Mouse (Mus musculus) forebrain, embryonic 11.5 days (tissue): ENCODE data around the gene Dll3. TPM values are rescaled to one million over a fixed set of nuclear protein-coding genes. Genes with fewer than 3 reads are reported as not detected.

Experiments used
- ATAC-seq: fragments of 200-750 bp; cut with Nextera tagmentation; replicated peaks from 2 replicates; pipeline ENCODE4 v1.8.0; 2017; ENCODE audit warnings: moderate TSS enrichment; ENCODE audit not compliant: low FRiP score
- DNase-seq: peaks from one replicate; pipeline ENCODE4 v3.0.0-alpha.2; 2017; ENCODE audit warnings: low spot score
- H3K27ac ChIP-seq: fragments of 300-500 bp; sonication (generic); 2 replicates; pipeline ENCODE4 v1.5.1; 2014; ENCODE audit warnings: low read depth, low read length
- H3K27me3 ChIP-seq: fragments of 300-500 bp; sonication (generic); 2 replicates; pipeline ENCODE4 v1.6.1; 2014; ENCODE audit warnings: mild to moderate bottlenecking, low read length, mixed read lengths; ENCODE audit not compliant: control insufficient read depth, insufficient read depth
- H3K36me3 ChIP-seq: fragments of 300-500 bp; sonication (generic); 2 replicates; pipeline ENCODE4 v1.6.1; 2014; ENCODE audit warnings: mild to moderate bottlenecking, low read length, moderate library complexity, mixed read lengths; ENCODE audit not compliant: control insufficient read depth, insufficient read depth
- H3K4me1 ChIP-seq: fragments of 300-500 bp; sonication (generic); replicated peaks from 2 replicates; pipeline ENCODE4 v1.6.1; 2014; ENCODE audit warnings: low read length, mixed read lengths; ENCODE audit not compliant: control insufficient read depth, insufficient read depth
- H3K4me2 ChIP-seq: fragments of 300-500 bp; sonication (generic); 2 replicates; pipeline ENCODE4 v1.6.1; 2014; ENCODE audit warnings: low read depth, mild to moderate bottlenecking, low read length, moderate library complexity, mixed read lengths; ENCODE audit not compliant: severe bottlenecking
- H3K4me3 ChIP-seq: fragments of 300-500 bp; sonication (generic); 2 replicates; pipeline ENCODE4 v1.5.1; 2014; ENCODE audit warnings: low read depth, low read length
- H3K9ac ChIP-seq: fragments of 300-500 bp; sonication (generic); 2 replicates; pipeline ENCODE4 v1.6.1; 2014; ENCODE audit warnings: low read length
- H3K9me3 ChIP-seq: fragments of 300-500 bp; sonication (generic); 2 replicates; pipeline ENCODE4 v1.6.1; 2016; ENCODE audit warnings: low read length, mixed read lengths; ENCODE audit not compliant: control insufficient read depth
- WGBS: fragments of 180-500 bp; shearing (Covaris S2); extraction: QIAGEN DNeasy Blood & Tissue Kit; methylation state at CpG from one replicate; pipeline ENCODE4 v1.1.7; 2014; 5-methylcytosine and 5-hydroxymethylcytosine counted together
- polyA plus RNA-seq: library from polyadenylated mRNA; unstranded; fragments of >200 nt; fragmentation: Nextera tagmentation; extraction: Ambion mirVana; gene quantifications from 2 replicates; pipeline ENCODE4 v1.2.1, GENCODE M21; 2014

The Dll3 gene
- 43.6 and 50.5 TPM in 2 replicates for polyA plus RNA-seq

DNA sequence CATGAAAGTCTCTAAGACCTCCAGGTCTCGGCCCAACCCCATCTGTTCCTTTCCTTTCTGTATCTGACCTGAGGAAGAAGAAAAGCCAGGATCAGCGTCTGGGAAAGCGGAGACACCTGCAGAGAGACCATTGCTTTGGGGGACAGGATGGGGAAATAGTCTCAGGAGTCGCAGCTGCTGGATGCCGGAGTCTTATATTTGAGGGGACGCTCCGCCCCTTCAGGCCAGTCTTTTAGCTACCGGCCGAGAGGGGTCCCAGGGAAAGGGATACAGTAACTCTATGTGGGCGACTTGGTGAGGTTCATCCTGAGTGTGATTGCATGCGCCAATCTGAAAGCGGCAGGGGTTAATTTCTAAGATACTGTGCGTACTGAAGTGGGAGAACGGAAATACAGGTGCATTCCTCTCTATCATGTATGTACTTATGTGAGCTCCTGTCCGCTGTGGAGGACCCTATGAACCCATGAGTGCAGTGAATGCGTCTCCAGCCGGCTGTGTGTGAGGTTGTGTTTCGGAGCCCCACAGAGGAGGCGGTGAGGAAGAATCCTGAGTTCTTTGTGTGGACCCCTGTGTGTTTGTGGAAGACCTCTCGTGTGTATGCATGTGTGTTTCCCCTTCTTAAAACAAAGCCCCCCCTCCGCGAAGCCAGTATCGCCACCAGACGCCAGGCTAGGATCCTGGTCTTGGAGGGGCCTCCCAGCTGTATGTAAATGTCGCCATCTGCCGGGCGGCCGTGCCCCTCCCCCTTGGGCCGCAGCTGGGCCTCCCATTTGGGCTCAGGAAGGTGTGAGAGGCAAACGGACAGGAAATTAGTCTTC, at the start of gene Dll3:
TSS of gene Dll3 (minus strand) at position 623 of the 818 bp plus-strand sequence.
- H3K9me3 ChIP-seq, result no peaks in the 10 kb centered on the region
- H3K4me1 ChIP-seq, result peaks cover 13% of the 10 kb centered on the region
- H3K4me2 ChIP-seq, result peak within 1 kb of the TSS; percentile 50
- WGBS, result 2% methylated on average over 29 of the region's 30 CpGs
- H3K27ac ChIP-seq, result peak within 1 kb of the TSS; percentile 87
- peak; percentile 82 for ATAC-seq
- peak; percentile 90 for DNase-seq
- H3K36me3 ChIP-seq, result peaks cover 12% of the 10 kb centered on the region
- H3K27me3 ChIP-seq, result peaks cover 30% of the 10 kb centered on the region
- peak within 1 kb of the TSS; percentile 44 for H3K4me3 ChIP-seq
- peak within 1 kb of the TSS; percentile 74 for H3K9ac ChIP-seq

DNA sequence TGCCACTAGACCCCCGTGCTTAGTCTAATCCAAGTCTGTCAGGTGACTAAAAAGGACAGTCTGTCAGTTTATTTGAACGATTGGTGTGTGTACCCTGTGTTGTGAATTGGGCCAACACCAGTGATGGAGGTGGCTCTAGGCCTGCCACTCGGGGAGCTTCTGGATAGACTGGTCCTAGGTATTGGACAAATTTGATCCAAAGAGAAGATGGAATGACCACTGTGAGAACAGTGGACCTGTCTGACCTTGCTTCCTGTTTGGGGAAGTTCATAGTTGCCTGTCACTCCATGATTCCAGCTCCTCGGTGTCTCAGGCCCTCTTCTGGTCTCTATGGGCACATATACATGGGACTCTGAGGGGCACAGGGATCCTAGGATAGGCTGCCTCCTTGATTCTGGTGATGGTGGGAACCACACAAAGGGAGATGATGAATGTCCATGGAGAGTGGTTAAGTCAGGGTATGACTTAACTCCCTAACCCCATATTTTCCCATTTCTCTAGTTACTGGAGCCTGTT, 49.7 kb upstream of the Dll3 start:
- DNase-seq, result no peak
- WGBS, result 43% methylated on average over 4 of the region's 4 CpGs
- peak overlapping the region; percentile 93 for H3K4me3 ChIP-seq
- H3K4me1 ChIP-seq, result peaks cover 9% of the 10 kb centered on the region
- peak overlapping the region; percentile 70 for H3K4me2 ChIP-seq
- H3K9me3 ChIP-seq, result no peaks in the 10 kb centered on the region
- no peak for ATAC-seq
- H3K27me3 ChIP-seq, result no peaks in the 10 kb centered on the region
- peaks cover 9% of the 10 kb centered on the region for H3K36me3 ChIP-seq
- H3K27ac ChIP-seq, result no peak overlapping the region
- H3K9ac ChIP-seq, result peak overlapping the region; percentile 85

- H3K4me2 ChIP-seq, result peak within 1 kb of the TSS; percentile 70
- H3K27ac ChIP-seq, result peak within 1 kb of the TSS; percentile 48; the same call in 1 of the 2 replicates
- ATAC-seq (peak; percentile 94), DNase-seq (peak; percentile 99)
- no peaks in the 10 kb centered on the region for H3K9me3 ChIP-seq
- no peaks in the 10 kb centered on the region for H3K27me3 ChIP-seq
- WGBS, result under 1% methylated on average over 44 of the region's 50 CpGs
- H3K4me3 ChIP-seq, result peak within 1 kb of the TSS; percentile 93
- H3K9ac ChIP-seq, result peak within 1 kb of the TSS; percentile 85
- H3K4me1 ChIP-seq, result peaks cover 9% of the 10 kb centered on the region
- H3K36me3 ChIP-seq, result peaks cover 9% of the 10 kb centered on the region
Measured at GRCm38 (mm10) chr7:28350155-28350883, 48.3 kb upstream of the Dll3 start, which contains the start of gene Rps16. Rps16 (plus strand) TSS chr7:28350652.

DNA sequence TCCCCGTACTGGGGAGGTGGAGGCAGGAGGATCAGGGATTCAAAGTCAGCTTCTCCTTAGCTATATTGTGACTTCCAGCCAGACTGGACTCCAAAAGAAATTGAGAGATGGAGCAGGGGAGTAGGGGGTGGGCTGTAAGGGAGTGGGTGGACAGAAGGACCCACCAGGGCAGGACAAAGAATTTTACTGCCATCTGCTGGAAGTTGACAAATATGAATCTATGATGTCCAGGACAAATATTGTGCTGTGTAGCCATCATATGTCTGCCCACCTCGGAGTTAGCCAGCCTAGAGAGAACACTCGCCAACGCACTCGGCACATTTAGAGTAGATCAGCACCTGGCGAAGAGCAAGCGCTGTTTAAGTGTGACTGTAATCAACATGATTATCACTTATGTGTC, 46.6 kb upstream of the Dll3 start:
- no peak overlapping the region for H3K4me2 ChIP-seq
- no peak for ATAC-seq
- H3K9ac ChIP-seq, result no peak overlapping the region
- 86% methylated on average over 7 of the region's 7 CpGs for WGBS
- no peak for DNase-seq
- peaks cover 6% of the 10 kb centered on the region for H3K36me3 ChIP-seq
- H3K4me1 ChIP-seq, result peaks cover 9% of the 10 kb centered on the region
- H3K27me3 ChIP-seq, result no peaks in the 10 kb centered on the region
- no peak overlapping the region for H3K27ac ChIP-seq
- H3K9me3 ChIP-seq, result no peaks in the 10 kb centered on the region
- H3K4me3 ChIP-seq, result no peak overlapping the region

- Histone ChIP-seq H3K4me2 (no peak overlapping the region), H3K9me3 (no peaks in the 10 kb centered on the region), H3K4me1 (peaks cover 9% of the 10 kb centered on the region), H3K27ac (no peak overlapping the region), H3K4me3 (no peak overlapping the region), H3K9ac (no peak overlapping the region), H3K36me3 (no peaks in the 10 kb centered on the region), H3K27me3 (no peaks in the 10 kb centered on the region)
- no peak for ATAC-seq
- 79% methylated on average over 3 of the region's 3 CpGs for WGBS
- no peak for DNase-seq
Measured at GRCm38 (mm10) chr7:28347746-28348145, 45.7 kb upstream of the Dll3 start.

DNA sequence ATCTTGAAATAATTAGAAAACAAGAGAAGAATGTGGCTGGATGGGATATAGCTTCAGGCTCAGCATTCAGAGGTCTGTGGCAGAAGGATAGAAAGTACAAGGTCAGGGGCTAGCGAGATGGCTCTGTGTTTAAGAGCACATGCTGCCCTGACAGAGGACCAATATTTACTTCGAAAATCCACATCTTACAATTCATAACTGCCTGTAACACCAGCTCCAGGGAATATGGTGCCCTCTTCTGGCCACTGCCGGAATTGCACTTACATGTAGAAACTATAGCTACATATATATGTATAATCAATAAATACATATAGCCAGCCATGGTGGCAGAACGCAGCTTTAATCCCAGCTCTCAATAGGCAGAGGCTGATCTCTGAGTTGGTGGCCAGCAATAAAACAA, 42.6 kb upstream of the Dll3 start:
- DNase-seq (peak; percentile 89), ATAC-seq (no peak)
- Histone ChIP-seq H3K9ac (no peak overlapping the region), H3K27me3 (no peaks in the 10 kb centered on the region), H3K9me3 (no peaks in the 10 kb centered on the region), H3K4me2 (no peak overlapping the region), H3K27ac (no peak overlapping the region), H3K4me3 (no peak overlapping the region), H3K4me1 (no peaks in the 10 kb centered on the region), H3K36me3 (no peaks in the 10 kb centered on the region)
- 9% methylated on average over 4 of the region's 4 CpGs for WGBS

DNA sequence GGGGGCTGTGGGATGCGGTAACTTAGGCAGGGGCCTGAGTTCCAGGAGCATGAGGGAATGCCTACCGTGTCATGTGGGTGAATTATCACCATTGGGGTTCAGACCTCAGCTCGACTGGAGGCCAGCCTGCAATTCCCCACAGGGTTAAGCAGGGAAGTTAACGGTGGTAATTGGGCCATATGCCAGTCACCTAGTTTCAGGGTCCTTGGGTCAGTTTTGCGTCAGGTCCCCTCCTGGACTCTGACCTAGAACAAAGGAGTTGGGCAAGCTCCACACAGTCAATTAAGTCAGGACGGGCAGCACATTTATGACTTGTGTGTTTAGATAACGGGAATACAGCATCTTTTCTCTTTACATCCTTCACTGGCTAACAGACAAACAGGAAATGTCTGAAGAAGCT, 39.3 kb upstream of the Dll3 start:
- Histone ChIP-seq H3K36me3 (no peaks in the 10 kb centered on the region), H3K4me2 (no peak overlapping the region), H3K27ac (no peak overlapping the region), H3K9ac (no peak overlapping the region), H3K27me3 (no peaks in the 10 kb centered on the region), H3K4me3 (no peak overlapping the region), H3K9me3 (no peaks in the 10 kb centered on the region), H3K4me1 (peaks cover 2% of the 10 kb centered on the region; the same call in 1 of the 2 replicates)
- no peak for DNase-seq
- no peak for ATAC-seq
- WGBS, result 51% methylated on average over 7 of the region's 7 CpGs

DNA sequence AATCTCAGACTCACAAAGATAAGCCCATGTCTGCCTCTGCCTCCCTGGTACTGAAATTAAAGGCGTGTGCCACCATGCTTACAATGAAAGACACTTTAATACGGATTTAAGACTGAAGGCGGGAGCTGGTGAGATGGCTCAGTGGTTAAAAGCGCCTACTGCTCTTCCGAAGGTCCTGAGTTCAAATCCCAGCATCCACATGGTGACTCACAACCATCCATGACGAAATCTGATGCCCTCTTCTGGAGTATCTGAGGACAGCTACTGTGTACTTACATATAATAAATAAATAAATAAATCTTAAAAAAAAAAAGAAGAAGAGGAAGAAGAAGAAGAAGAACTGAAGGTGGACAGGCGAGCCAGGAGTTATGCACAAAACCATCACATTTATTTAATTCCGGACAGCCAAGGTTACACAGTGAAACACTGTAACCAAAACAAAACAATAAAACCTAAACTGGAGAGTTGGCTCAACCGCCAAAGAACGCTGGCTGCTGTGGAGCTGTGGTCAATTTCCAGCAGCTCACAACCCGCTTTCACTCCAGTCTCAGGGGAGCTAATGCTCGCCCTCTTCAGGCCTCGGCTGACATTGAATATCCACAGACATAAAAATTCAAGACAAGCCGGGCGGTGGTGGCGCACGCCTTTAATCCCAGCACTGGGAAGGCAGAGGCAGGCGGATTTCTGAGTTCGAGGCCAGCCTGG, 37.3 kb upstream of the Dll3 start:
- H3K36me3 ChIP-seq, result no peaks in the 10 kb centered on the region; the same call in 1 of the 2 replicates
- 84% methylated on average over 19 of the region's 19 CpGs for WGBS
- H3K4me1 ChIP-seq, result peaks cover 2% of the 10 kb centered on the region; the same call in 1 of the 2 replicates
- H3K27me3 ChIP-seq, result no peaks in the 10 kb centered on the region
- peak overlapping the region; percentile 54; the same call in 1 of the 2 replicates for H3K27ac ChIP-seq
- DNase-seq, result no peak
- H3K9ac ChIP-seq, result peak overlapping the region; percentile 95
- H3K4me3 ChIP-seq, result peak overlapping the region; percentile 99
- H3K4me2 ChIP-seq, result peak overlapping the region; percentile 60
- no peaks in the 10 kb centered on the region for H3K9me3 ChIP-seq
- ATAC-seq, result no peak; the same call in 1 of the 2 replicates
